Mouse (Mus musculus): ENCODE results near the gene Rem2. TPM values are rescaled to one million over a fixed set of nuclear protein-coding genes. Genes with fewer than 3 reads are reported as not detected.

Rem2 gene
- polyA plus RNA-seq, 1 experiment from 2014 or later = 1.1 TPM

DNA sequence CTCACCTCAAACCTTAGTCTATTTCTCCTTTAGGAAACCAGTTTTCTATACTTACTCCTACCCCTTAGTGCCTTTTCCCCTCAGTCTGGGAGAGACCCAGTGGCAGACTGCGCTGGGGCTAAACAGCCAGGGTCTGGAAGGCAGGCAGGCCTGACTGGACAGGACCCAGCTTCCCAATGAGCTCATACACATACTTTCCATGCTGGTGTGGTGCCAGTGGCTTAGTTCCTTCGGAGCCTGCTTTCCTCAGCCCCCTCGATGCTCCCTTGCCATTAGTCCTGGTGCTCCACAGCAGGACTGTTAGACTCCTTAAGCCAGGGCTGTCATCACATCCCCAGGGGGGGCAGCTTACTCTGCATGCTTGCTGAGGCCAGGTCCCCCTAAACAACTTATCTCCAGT is 30.4 kb upstream of the Rem2 start:
- H3K4me3 ChIP-seq = no peak overlapping the region
- no peak overlapping the region for H3K4me2 ChIP-seq
- H3K27ac ChIP-seq = peak overlapping the region; percentile 66
- peaks cover 4% of the 10 kb centered on the region for H3K36me3 ChIP-seq
- peaks cover 27% of the 10 kb centered on the region for H3K4me1 ChIP-seq (replicated peaks)
- 0 out of 2 replicates have a peak, but pooled peaks have one; percentile 8 for ATAC-seq (replicated peaks; ENCODE audit: insufficient number of reproducible peaks, insufficient read depth, low FRiP score, low read depth)
- no peak overlapping the region for H3K9ac ChIP-seq
- WGBS = 24% methylated on average over 3 of the region's 3 CpGs
- H3K27me3 ChIP-seq = no peaks in the 10 kb centered on the region
- H3K9me3 ChIP-seq (replicated peaks) = no peaks in the 10 kb centered on the region

DNA sequence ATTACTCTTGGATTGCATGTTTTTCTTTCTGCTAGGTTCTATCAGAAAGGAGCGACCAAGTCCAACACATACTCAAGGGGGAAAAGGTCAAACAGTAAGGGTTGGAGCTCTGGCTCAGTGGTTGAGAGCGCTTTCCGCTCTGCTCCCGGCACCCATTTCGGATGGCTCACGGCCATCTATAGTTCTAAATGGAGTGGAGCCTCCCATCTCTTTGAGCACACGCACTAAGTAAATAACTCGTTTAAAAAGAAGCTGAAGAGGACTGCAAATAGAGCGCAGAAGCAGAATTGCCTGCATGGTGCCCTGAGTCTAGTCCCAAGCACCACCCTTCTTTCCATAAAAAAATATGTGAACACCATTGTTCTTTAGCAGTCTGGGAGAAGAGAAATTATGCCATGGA is 22.3 kb upstream of the Rem2 start:
- Histone ChIP-seq H3K27ac (no peak overlapping the region), H3K36me3 (no peaks in the 10 kb centered on the region), H3K4me1 (replicated peaks) (peaks cover 3% of the 10 kb centered on the region; the same call in 1 of the 2 replicates), H3K9me3 (replicated peaks) (no peaks in the 10 kb centered on the region), H3K27me3 (no peaks in the 10 kb centered on the region), H3K4me3 (no peak overlapping the region), H3K4me2 (no peak overlapping the region), H3K9ac (no peak overlapping the region)
- ATAC-seq (replicated peaks; ENCODE audit: insufficient number of reproducible peaks, insufficient read depth, low FRiP score, low read depth) = no peak
- WGBS = 87% methylated on average over 9 of the region's 9 CpGs

GRCm38 (mm10) chr14:54454669-54455528 is 21.0 kb upstream of the Rem2 start:
- H3K4me3 ChIP-seq = no peak overlapping the region
- H3K27me3 ChIP-seq = no peaks in the 10 kb centered on the region
- H3K9me3 ChIP-seq (replicated peaks) = no peaks in the 10 kb centered on the region
- H3K9ac ChIP-seq = no peak overlapping the region
- ATAC-seq (replicated peaks; ENCODE audit: insufficient number of reproducible peaks, insufficient read depth, low FRiP score, low read depth) = no peak
- no peaks in the 10 kb centered on the region for H3K4me1 ChIP-seq (replicated peaks)
- WGBS = 49% methylated on average over 11 of the region's 11 CpGs
- no peaks in the 10 kb centered on the region for H3K36me3 ChIP-seq
- no peak overlapping the region for H3K4me2 ChIP-seq
- H3K27ac ChIP-seq = no peak overlapping the region

- no peaks in the 10 kb centered on the region for H3K27me3 ChIP-seq
- no peaks in the 10 kb centered on the region for H3K4me1 ChIP-seq (replicated peaks)
- no peak overlapping the region for H3K4me3 ChIP-seq
- H3K36me3 ChIP-seq = no peaks in the 10 kb centered on the region
- 69% methylated on average over 14 of the region's 14 CpGs for WGBS
- no peak overlapping the region for H3K4me2 ChIP-seq
- no peaks in the 10 kb centered on the region for H3K9me3 ChIP-seq (replicated peaks)
- ATAC-seq (replicated peaks; ENCODE audit: insufficient number of reproducible peaks, insufficient read depth, low FRiP score, low read depth) = no peak
- no peak overlapping the region for H3K27ac ChIP-seq
- no peak overlapping the region for H3K9ac ChIP-seq
These were observed 17.9 kb upstream of the Rem2 start for GRCm38 (mm10) chr14:54457907-54458569.

- 72% methylated on average over 4 of the region's 4 CpGs for WGBS
- Histone ChIP-seq H3K4me2 (no peak overlapping the region), H3K27ac (no peak overlapping the region), H3K4me3 (no peak overlapping the region), H3K9ac (no peak overlapping the region), H3K27me3 (no peaks in the 10 kb centered on the region), H3K4me1 (replicated peaks) (peaks cover 16% of the 10 kb centered on the region), H3K36me3 (peaks cover 11% of the 10 kb centered on the region), H3K9me3 (replicated peaks) (no peaks in the 10 kb centered on the region)
- no peak for ATAC-seq (replicated peaks; ENCODE audit: insufficient number of reproducible peaks, insufficient read depth, low FRiP score, low read depth)
These were observed 13.8 kb upstream of the Rem2 start for GRCm38 (mm10) chr14:54462146-54462545.

DNA sequence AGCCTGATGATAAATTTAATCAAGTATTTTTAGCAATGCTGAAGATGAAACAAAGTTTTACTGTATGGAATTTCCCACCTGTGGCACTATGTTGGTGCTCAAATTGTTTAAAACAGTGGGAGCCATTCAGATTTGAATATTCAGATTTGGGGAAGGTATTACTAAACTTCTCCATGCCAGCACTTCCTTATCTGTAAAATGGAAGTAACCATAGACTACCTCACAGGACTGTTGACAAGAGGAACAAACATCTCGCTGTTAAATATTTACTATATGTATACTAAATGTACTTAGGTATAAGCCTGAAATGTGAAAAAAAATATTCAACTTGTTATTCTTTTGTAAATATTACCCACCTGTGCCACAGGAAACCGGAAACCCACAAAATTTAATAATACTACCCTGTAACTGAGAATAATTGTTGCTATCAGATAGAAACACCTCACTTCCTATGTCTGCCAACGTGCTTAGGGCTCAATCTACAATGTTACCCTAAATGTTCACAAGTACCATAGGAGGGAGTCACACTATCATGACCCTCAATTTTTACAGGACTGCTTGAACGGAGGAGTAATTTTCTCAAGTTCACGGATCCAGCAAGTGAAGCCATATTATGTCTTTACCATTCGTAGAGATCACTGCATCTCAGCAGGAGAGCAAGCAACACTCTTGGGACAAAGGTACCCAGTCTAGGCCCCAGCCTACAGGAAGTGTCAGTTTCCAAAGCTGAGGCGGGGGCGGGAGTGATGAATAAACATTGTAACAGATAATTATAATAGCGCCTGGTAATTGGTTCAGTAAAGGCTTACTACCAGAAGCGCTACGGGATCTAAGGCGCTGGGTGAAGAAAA is 12.6 kb upstream of the Rem2 start:
- peak overlapping the region; percentile 83 for H3K27ac ChIP-seq
- H3K9ac ChIP-seq = peak overlapping the region; percentile 91
- H3K4me2 ChIP-seq = peak overlapping the region; percentile 79
- H3K36me3 ChIP-seq = peaks cover 21% of the 10 kb centered on the region
- peaks cover 16% of the 10 kb centered on the region for H3K4me1 ChIP-seq (replicated peaks)
- ATAC-seq (replicated peaks; ENCODE audit: insufficient number of reproducible peaks, insufficient read depth, low FRiP score, low read depth) = no peak
- no peaks in the 10 kb centered on the region for H3K9me3 ChIP-seq (replicated peaks)
- peak overlapping the region; percentile 97 for H3K4me3 ChIP-seq
- H3K27me3 ChIP-seq = no peaks in the 10 kb centered on the region
- WGBS = 14% methylated on average over 12 of the region's 12 CpGs

GRCm38 (mm10) chr14:54463959-54464292 is 12.0 kb upstream of the Rem2 start, which contains the start of gene Lrp10:
Gene Lrp10 (plus strand): TSS chr14:54464137.
- no peaks in the 10 kb centered on the region for H3K9me3 ChIP-seq (replicated peaks)
- H3K4me2 ChIP-seq = peak within 1 kb of the TSS; percentile 79
- peak within 1 kb of the TSS; percentile 91 for H3K9ac ChIP-seq
- peak within 1 kb of the TSS; percentile 83 for H3K27ac ChIP-seq
- H3K36me3 ChIP-seq = peaks cover 27% of the 10 kb centered on the region
- no peaks in the 10 kb centered on the region for H3K27me3 ChIP-seq
- peaks cover 16% of the 10 kb centered on the region for H3K4me1 ChIP-seq (replicated peaks)
- under 1% methylated on average over 35 of the region's 35 CpGs for WGBS
- peak within 1 kb of the TSS; percentile 97 for H3K4me3 ChIP-seq
- ATAC-seq (replicated peaks; ENCODE audit: insufficient number of reproducible peaks, insufficient read depth, low FRiP score, low read depth) = peak; percentile 89

- Histone ChIP-seq H3K36me3 (peaks cover 32% of the 10 kb centered on the region), H3K27me3 (no peaks in the 10 kb centered on the region), H3K4me3 (peak overlapping the region; percentile 97), H3K9ac (peak overlapping the region; percentile 91), H3K4me1 (replicated peaks) (peaks cover 16% of the 10 kb centered on the region), H3K27ac (peak overlapping the region; percentile 83), H3K9me3 (replicated peaks) (no peaks in the 10 kb centered on the region), H3K4me2 (peak overlapping the region; percentile 79)
- under 1% methylated on average over 55 of the region's 57 CpGs for WGBS
- ATAC-seq (replicated peaks; ENCODE audit: insufficient number of reproducible peaks, insufficient read depth, low FRiP score, low read depth) = peak; percentile 66
These were observed 11.5 kb upstream of the Rem2 start for GRCm38 (mm10) chr14:54464293-54465005.

GRCm38 (mm10) chr14:54471467-54471866 is 4.4 kb upstream of the Rem2 start:
- H3K9me3 ChIP-seq (replicated peaks) = no peaks in the 10 kb centered on the region
- H3K27me3 ChIP-seq = no peaks in the 10 kb centered on the region
- no peak for ATAC-seq (replicated peaks; ENCODE audit: insufficient number of reproducible peaks, insufficient read depth, low FRiP score, low read depth)
- H3K4me2 ChIP-seq = no peak overlapping the region
- 86% methylated on average over 2 of the region's 2 CpGs for WGBS
- no peak overlapping the region for H3K27ac ChIP-seq
- H3K4me3 ChIP-seq = no peak overlapping the region
- peaks cover 33% of the 10 kb centered on the region for H3K36me3 ChIP-seq
- H3K4me1 ChIP-seq (replicated peaks) = peaks cover 17% of the 10 kb centered on the region
- H3K9ac ChIP-seq = no peak overlapping the region

GRCm38 (mm10) chr14:54472671-54473070 is 3.2 kb upstream of the Rem2 start:
- Histone ChIP-seq H3K27ac (no peak overlapping the region), H3K4me1 (replicated peaks) (peaks cover 23% of the 10 kb centered on the region), H3K4me3 (no peak overlapping the region), H3K36me3 (peaks cover 27% of the 10 kb centered on the region), H3K27me3 (peaks cover 7% of the 10 kb centered on the region), H3K9me3 (replicated peaks) (no peaks in the 10 kb centered on the region), H3K4me2 (no peak overlapping the region), H3K9ac (no peak overlapping the region)
- no peak for ATAC-seq (replicated peaks; ENCODE audit: insufficient number of reproducible peaks, insufficient read depth, low FRiP score, low read depth)
- WGBS = 62% methylated on average over 5 of the region's 5 CpGs
